Mouse (Mus musculus) lung, postnatal 25 days (tissue): ENCODE data around the gene Nsf.
"Not testable (repeated sequence)": the region's sequence is repeated elsewhere in the genome, so short reads cannot be mapped to it uniquely, and the experiment has no call there.

ENCODE experiments used
- DNase-seq: peaks from one replicate; pipeline ENCODE4 v3.0.0; 2022; ENCODE audit warnings: low spot score

The Nsf gene

GRCm38 (mm10) chr11:103892831-103893230 lies 61.0 kb downstream of the Nsf start:
- DNase-seq: no peak

- DNase-seq: no peak
These were observed 62.1 kb downstream of the Nsf start for GRCm38 (mm10) chr11:103891781-103892180.

- no peak for DNase-seq
These were observed 63.3 kb downstream of the Nsf start for GRCm38 (mm10) chr11:103890337-103891186.

GRCm38 (mm10) chr11:103887724-103888410 lies 66.0 kb downstream of the Nsf start:
- DNase-seq: no peak

- DNase-seq: no peak
These were observed 69.0 kb downstream of the Nsf start for GRCm38 (mm10) chr11:103884749-103885383.

GRCm38 (mm10) chr11:103883793-103884192 lies 70.1 kb downstream of the Nsf start:
- no peak for DNase-seq

GRCm38 (mm10) chr11:103879476-103879875 lies 74.4 kb downstream of the Nsf start:
- DNase-seq: not testable (repeated sequence)

- DNase-seq: no peak
These were observed 75.4 kb downstream of the Nsf start for GRCm38 (mm10) chr11:103878441-103878840.

- no peak for DNase-seq
These were observed 83.5 kb downstream of the Nsf start for GRCm38 (mm10) chr11:103870352-103870751.

GRCm38 (mm10) chr11:103867702-103868101 lies 86.2 kb downstream of the Nsf start:
- DNase-seq: no peak

- no peak for DNase-seq
These were observed 88.5 kb downstream of the Nsf start for GRCm38 (mm10) chr11:103865346-103865745.

- no peak for DNase-seq
These were observed 89.4 kb downstream of the Nsf start for GRCm38 (mm10) chr11:103864486-103864885.

GRCm38 (mm10) chr11:103862951-103863350 lies 90.9 kb downstream of the Nsf start:
- DNase-seq: no peak

- peak; percentile 15 for DNase-seq
These were observed 93.8 kb downstream of the Nsf start for GRCm38 (mm10) chr11:103859933-103860610.

GRCm38 (mm10) chr11:103858760-103859159 lies 95.1 kb downstream of the Nsf start:
- no peak for DNase-seq

- no peak for DNase-seq
These were observed 97.2 kb downstream of the Nsf start for GRCm38 (mm10) chr11:103856641-103857040.

GRCm38 (mm10) chr11:103854294-103854693 lies 99.6 kb downstream of the Nsf start:
- DNase-seq: no peak

GRCm38 (mm10) chr11:103853284-103853920 lies 100.5 kb downstream of the Nsf start:
- DNase-seq: no peak

- DNase-seq: no peak
These were observed 101.1 kb downstream of the Nsf start for GRCm38 (mm10) chr11:103852590-103853283.

- DNase-seq: no peak
These were observed 105.6 kb downstream of the Nsf start for GRCm38 (mm10) chr11:103848287-103848686.

- no peak for DNase-seq
These were observed 113.0 kb downstream of the Nsf start for GRCm38 (mm10) chr11:103840834-103841233.
